Mouse (Mus musculus): ENCODE data around the gene Tigar.

DNA sequence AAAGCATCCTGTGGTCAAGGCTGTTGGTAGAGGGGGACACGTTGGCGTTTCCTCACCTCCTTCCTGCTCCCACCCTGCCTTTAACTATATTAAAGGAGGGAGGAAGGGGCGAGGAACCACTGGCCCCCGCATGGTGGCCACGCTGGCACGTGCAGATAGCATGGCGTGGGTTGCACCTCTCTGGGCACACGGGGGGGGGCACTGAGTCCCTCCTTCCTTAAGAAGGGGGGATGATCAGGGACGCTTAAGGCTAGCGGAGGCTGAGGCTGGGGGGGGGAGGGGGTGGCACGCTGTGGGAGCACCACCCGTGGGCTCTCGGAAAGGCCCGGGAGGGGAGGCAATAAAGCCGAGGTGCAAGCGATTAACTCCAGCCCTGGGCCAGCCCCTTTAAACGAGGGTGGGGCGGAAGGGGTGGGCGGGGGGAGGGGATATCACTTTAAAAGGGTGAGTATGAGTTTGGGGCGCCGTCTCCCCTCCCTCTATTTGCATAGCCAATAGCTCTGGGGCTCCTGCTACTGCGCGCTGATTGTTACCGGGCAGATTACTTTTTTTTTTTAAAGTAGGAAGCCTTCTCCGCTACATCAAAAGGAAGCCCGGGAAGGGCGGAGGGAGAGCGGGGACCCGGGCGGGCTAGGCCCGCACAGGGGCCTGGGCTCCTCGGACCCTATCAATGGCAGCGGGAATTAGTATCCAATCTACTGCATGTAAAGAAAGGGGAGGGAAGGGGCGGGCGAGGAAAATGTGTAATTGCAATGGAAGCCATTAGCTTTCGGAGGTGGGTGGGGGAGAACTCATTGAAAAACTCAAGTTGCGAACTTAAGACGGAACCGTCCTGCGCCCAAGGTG, 43.0 kb upstream of the Tigar start, which contains the start of gene Ccnd2:
- TF ChIP-seq POLR2A (IDR thresholded peaks at IDR 0.05; ENCODE audit: low read depth, low read length) (peak; percentile 37), CTCF (IDR thresholded peaks at IDR 0.05; ENCODE audit: borderline replicate concordance, insufficient read depth, low read length) (no peak)
